Mouse (Mus musculus) bone marrow macrophage, adult 2 months (primary cell): Measurements from ENCODE around the gene Slc37a1.

Experiments used
- CTCF ChIP-seq: IDR thresholded peaks from 2 replicates; pipeline ENCODE4 v1.5.1; 2012; ENCODE audit warnings: low read depth, mild to moderate bottlenecking, low read length, moderate library complexity
- POLR2A ChIP-seq: IDR thresholded peaks from 2 replicates; pipeline ENCODE4 v1.6.1; 2012; ENCODE audit warnings: mild to moderate bottlenecking, low read depth, low read length, borderline replicate concordance

GRCm38 (mm10) chr17:31324227-31324626 lies 37.6 kb downstream of the Slc37a1 start:
- TF ChIP-seq CTCF (no peak), POLR2A (no peak)
